Mouse (Mus musculus) stomach, postnatal 0 days (tissue): ENCODE data around the gene Rcan2. TPM values are rescaled to one million over a fixed set of nuclear protein-coding genes. Genes with fewer than 3 reads are reported as not detected.

Experiments
- ATAC-seq: fragments of 200-750 bp; cut with Nextera tagmentation; 2 replicates; pipeline ENCODE4 v1.8.0; 2017; ENCODE audit not compliant: low FRiP score, low TSS enrichment
- DNase-seq: peaks from one replicate; pipeline ENCODE4 v3.0.0-alpha.2; 2016; ENCODE audit warnings: low spot score
- H3K27ac ChIP-seq: fragments of 300-500 bp; sonication (generic); replicated peaks from 2 replicates; pipeline ENCODE4 v1.5.1; 2014; ENCODE audit warnings: mild to moderate bottlenecking, control low read depth
- H3K27me3 ChIP-seq: fragments of 300-500 bp; sonication (generic); 2 replicates; pipeline ENCODE4 v1.6.1; 2014; ENCODE audit warnings: low read length; ENCODE audit not compliant: control insufficient read depth, insufficient read depth
- H3K36me3 ChIP-seq: fragments of 300-500 bp; sonication (generic); 2 replicates; pipeline ENCODE4 v1.6.1; 2014; ENCODE audit warnings: low read length, mixed read lengths; ENCODE audit not compliant: control insufficient read depth, insufficient read depth
- H3K4me1 ChIP-seq: fragments of 300-500 bp; sonication (generic); replicated peaks from 2 replicates; pipeline ENCODE4 v1.6.1; 2014; ENCODE audit warnings: antibody characterized with exemption; ENCODE audit not compliant: control insufficient read depth, insufficient read depth
- H3K4me2 ChIP-seq: fragments of 300-500 bp; sonication (generic); replicated peaks from 2 replicates; pipeline ENCODE4 v1.6.1; 2014; ENCODE audit warnings: low read depth, mild to moderate bottlenecking, control low read depth, moderate library complexity
- H3K4me3 ChIP-seq: fragments of 300-500 bp; sonication (generic); 2 replicates; pipeline ENCODE4 v1.5.1; 2014; ENCODE audit warnings: low read depth, low read length, control low read depth
- H3K9ac ChIP-seq: fragments of 300-500 bp; sonication (generic); 2 replicates; pipeline ENCODE4 v1.6.1; 2014; ENCODE audit warnings: mild to moderate bottlenecking, low read length, control low read depth, mixed read lengths
- H3K9me3 ChIP-seq: fragments of 300-500 bp; sonication (generic); 2 replicates; pipeline ENCODE4 v1.6.1; 2016; ENCODE audit warnings: low read length; ENCODE audit not compliant: control insufficient read depth
- CTCF ChIP-seq: IDR thresholded peaks from 2 replicates; pipeline ENCODE4 v1.5.1; 2016; ENCODE audit warnings: antibody characterized with exemption, low read depth, mild to moderate bottlenecking, moderate library complexity
- EP300 ChIP-seq: optimal IDR thresholded peaks from 2 replicates; pipeline ENCODE3; 2016; ENCODE audit warnings: antibody characterized with exemption
- WGBS: fragments of 180-500 bp; shearing (Covaris S2); extraction: QIAGEN DNeasy Blood & Tissue Kit; methylation state at CpG from one replicate; pipeline ENCODE4 v1.1.7; 2014; 5-methylcytosine and 5-hydroxymethylcytosine counted together
- polyA plus RNA-seq: library from polyadenylated mRNA; unstranded; fragments of >200 nt; fragmentation: Nextera tagmentation; extraction: Ambion mirVana; gene quantifications from 2 replicates; pipeline ENCODE4 v1.2.1, GENCODE M21; 2015

Gene Rcan2
- polyA plus RNA-seq = 11.0 and 12.5 TPM in 2 replicates

DNA sequence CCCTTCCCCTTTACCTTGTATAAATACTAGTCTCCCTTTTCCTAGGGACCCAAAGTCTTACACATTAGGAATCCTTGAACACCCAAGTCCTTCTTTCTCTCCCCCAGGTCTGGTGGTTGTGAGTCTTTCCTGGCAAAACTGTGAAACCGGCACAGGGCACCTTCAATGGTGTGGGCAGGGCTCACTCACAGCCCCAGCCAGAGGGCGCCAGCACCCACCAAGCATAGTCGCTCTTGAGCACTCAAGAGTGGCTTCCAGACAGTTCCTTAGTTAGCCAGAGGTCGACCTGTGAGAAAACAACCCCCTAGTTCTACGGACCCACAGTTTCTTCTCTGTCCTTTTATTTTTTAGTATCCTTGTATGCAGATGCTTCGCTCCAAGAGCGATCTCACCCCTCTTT is at the start of gene Rcan2:
Gene Rcan2 (plus strand): TSS at position 275 of the 400 bp plus-strand sequence.
- TF ChIP-seq EP300 (no peak), CTCF (peak; percentile 74)
- Histone ChIP-seq H3K4me3 (peak within 1 kb of the TSS; percentile 56), H3K9me3 (no peaks in the 10 kb centered on the region), H3K9ac (peak within 1 kb of the TSS; percentile 68), H3K27ac (peak within 1 kb of the TSS; percentile 30), H3K36me3 (no peaks in the 10 kb centered on the region), H3K4me2 (peak within 1 kb of the TSS; percentile 86), H3K4me1 (no peaks in the 10 kb centered on the region), H3K27me3 (no peaks in the 10 kb centered on the region)
- DNase-seq = peak; percentile 69
- ATAC-seq = peak; percentile 73
- WGBS = 11% methylated on average over 7 of the region's 7 CpGs

DNA sequence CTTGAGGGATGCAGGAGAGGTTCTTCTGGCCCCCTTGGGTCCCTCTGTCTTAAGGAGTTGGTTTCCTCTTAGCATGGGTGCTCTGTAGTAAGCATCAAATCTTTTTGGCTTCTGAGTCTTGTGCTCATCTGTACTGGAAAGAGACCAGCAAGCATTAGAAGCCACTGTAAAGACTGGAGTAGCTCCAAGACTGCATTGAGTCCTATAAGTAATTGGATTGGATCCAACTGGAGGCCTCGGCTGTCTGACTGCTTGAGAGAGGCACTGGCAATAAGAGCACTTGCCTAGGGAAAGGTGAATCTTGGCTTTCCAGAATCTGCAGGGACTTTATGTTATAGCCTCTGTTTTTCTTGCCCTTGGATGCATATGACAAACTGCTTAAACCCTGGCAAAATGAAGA is 48.3 kb upstream of the Rcan2 start:
- Histone ChIP-seq H3K4me3 (no peak overlapping the region), H3K27ac (no peak overlapping the region), H3K27me3 (no peaks in the 10 kb centered on the region), H3K4me2 (no peak overlapping the region), H3K9ac (no peak overlapping the region), H3K9me3 (no peaks in the 10 kb centered on the region), H3K36me3 (no peaks in the 10 kb centered on the region), H3K4me1 (no peaks in the 10 kb centered on the region)
- TF ChIP-seq CTCF (no peak), EP300 (no peak)
- 21% methylated on average over 1 of the region's 1 CpGs for WGBS
- ATAC-seq = no peak
- DNase-seq = no peak

DNA sequence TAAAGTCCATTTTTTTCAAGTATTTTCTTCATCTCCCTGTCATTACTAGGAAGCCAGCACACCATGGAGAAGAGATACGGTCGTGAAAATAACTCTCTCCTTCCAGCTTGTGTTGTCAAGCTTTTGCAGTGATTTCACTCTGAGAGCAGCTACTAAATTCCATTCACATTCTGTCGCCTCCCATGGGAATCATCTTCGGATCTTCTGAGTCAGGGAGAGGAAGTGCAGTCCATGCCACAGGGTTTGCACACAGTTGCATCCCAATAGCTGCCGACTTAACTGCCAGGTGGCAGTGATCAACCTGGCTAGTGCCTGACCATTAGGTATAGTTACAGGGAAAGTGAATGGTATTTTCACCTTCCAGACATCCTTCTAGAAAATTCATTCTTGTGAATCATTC is 46.5 kb upstream of the Rcan2 start:
- H3K36me3 ChIP-seq = no peaks in the 10 kb centered on the region
- TF ChIP-seq EP300 (no peak), CTCF (no peak)
- ATAC-seq (no peak), DNase-seq (no peak)
- H3K9ac ChIP-seq = no peak overlapping the region
- no peak overlapping the region for H3K27ac ChIP-seq
- no peaks in the 10 kb centered on the region for H3K9me3 ChIP-seq
- H3K27me3 ChIP-seq = no peaks in the 10 kb centered on the region
- no peaks in the 10 kb centered on the region for H3K4me1 ChIP-seq
- no peak overlapping the region for H3K4me2 ChIP-seq
- no peak overlapping the region for H3K4me3 ChIP-seq
- WGBS = 54% methylated on average over 5 of the region's 5 CpGs

DNA sequence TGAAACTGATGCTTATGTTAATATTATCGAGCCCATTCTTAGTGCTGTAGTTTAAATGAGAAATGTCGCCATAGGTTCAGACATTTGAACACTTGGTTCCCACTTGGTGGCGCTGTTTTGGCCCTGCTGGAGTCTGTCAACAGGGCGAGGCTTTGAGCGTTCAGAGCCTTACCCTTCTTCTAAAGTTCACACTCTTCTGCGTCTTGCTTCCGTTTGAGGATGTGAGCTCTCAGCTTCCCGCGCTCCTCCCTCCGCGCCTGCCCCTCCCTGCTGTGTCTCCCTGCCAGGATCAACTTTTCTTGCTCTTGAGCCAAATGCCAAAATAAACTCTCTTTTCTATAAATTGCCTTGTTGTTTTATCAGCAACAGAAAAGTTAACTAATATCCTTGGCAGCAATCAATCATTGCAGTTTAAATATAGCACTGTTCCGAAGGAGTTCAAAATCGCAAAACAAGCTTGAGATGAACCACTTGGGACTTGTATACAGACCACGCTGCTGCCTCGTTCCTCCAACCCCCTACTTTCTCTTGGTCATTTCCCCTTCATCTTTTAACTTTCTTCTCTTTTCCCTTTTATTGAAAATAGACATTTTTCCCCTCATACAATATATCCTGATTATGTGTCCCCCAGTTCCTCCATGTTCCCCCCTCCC is 42.4 kb upstream of the Rcan2 start:
- TF ChIP-seq EP300 (no peak), CTCF (peak; percentile 69)

DNA sequence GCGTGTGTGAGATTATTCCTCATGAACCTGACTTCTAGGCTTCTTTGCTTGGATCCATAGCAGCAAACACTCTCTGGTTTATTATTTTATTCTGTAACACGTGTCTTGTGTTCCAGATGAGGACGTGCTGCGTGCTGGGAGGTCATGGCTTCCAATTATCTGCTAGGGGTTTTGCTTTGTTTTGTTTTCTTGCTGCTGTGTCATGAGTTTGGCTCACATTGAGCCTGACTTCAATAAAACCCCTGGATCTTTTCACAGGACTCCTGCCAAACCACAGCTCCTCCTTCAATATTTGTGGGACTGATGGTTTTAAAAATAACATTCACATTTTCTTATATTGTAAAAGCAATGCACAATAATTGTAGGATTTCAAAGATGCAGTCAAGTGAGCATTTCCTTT is 16.6 kb upstream of the Rcan2 start:
- Histone ChIP-seq H3K4me1 (no peaks in the 10 kb centered on the region), H3K4me2 (no peak overlapping the region), H3K36me3 (no peaks in the 10 kb centered on the region), H3K4me3 (no peak overlapping the region), H3K9me3 (no peaks in the 10 kb centered on the region), H3K27me3 (no peaks in the 10 kb centered on the region), H3K9ac (no peak overlapping the region), H3K27ac (no peak overlapping the region)
- DNase-seq (no peak), ATAC-seq (no peak)
- WGBS = 48% methylated on average over 4 of the region's 4 CpGs
- no peak for TF ChIP-seq EP300
- TF ChIP-seq CTCF = no peak

More for the DNA sequence above, 42.4 kb upstream of the Rcan2 start:
- Histone ChIP-seq H3K27ac (no peak overlapping the region), H3K4me3 (no peak overlapping the region), H3K27me3 (no peaks in the 10 kb centered on the region), H3K4me2 (peak overlapping the region; percentile 15; the same call in 1 of the 2 replicates), H3K36me3 (no peaks in the 10 kb centered on the region), H3K9ac (no peak overlapping the region), H3K4me1 (no peaks in the 10 kb centered on the region), H3K9me3 (no peaks in the 10 kb centered on the region)
- DNase-seq (peak; percentile 53), ATAC-seq (peak; percentile 68; the same call in 1 of the 2 replicates)
- WGBS = 22% methylated on average over 15 of the region's 15 CpGs

DNA sequence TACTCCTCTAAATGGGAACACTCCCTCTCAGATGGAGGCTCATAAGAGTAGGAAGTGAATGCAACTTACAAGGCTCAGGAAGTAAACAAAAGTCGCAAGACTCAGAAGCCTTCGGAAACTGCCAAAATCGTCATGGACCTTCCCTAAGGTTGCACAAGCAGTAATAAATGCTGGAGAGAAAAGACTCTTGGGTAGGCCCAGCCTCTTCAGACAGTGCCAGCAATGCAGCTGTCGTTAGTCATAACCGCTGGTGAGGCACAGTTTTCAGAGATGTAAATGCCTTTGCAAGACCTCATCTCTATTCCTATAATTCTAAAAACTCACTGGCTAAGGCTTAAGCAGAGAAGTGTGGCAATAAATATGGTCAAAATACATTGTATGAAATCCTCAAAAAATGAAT is 12.9 kb upstream of the Rcan2 start:
- no peaks in the 10 kb centered on the region for H3K36me3 ChIP-seq

More for the DNA sequence above, 12.9 kb upstream of the Rcan2 start:
- TF ChIP-seq EP300 = no peak
- TF ChIP-seq CTCF = no peak
- no peaks in the 10 kb centered on the region for H3K9me3 ChIP-seq
- H3K4me2 ChIP-seq = no peak overlapping the region
- H3K27ac ChIP-seq = no peak overlapping the region
- no peaks in the 10 kb centered on the region for H3K4me1 ChIP-seq
- H3K27me3 ChIP-seq = no peaks in the 10 kb centered on the region
- H3K9ac ChIP-seq = no peak overlapping the region
- no peak for ATAC-seq
- DNase-seq = no peak
- no peak overlapping the region for H3K4me3 ChIP-seq
- 83% methylated on average over 5 of the region's 5 CpGs for WGBS
